Mouse (Mus musculus) inflammation-experienced regulatory T-cells (primary cell): ENCODE measurements around the gene Kcnh2. TPM values are rescaled to one million over a fixed set of nuclear protein-coding genes. Genes with fewer than 3 reads are reported as not detected.

ENCODE experiments used
- polyA plus RNA-seq, 2 experiments: library from polyadenylated mRNA; unstranded; fragments of 100-300 nt; shearing (Covaris generic); gene quantifications; one replicate each; pipeline ENCODE4 v1.2.1; 2017

Gene Kcnh2
- 1 to 10 TPM; 3.7 TPM for polyA plus RNA-seq

GRCm38 (mm10) chr5:24351278-24351677, at the start of gene Kcnh2:
TSS of gene Kcnh2 (minus strand) at chr5:24351604.

GRCm38 (mm10) chr5:24393392-24393997, 42.1 kb upstream of the Kcnh2 start, which contains the start of gene Abcb8:
TSS of gene Abcb8 (plus strand) at chr5:24393663.

GRCm38 (mm10) chr5:24391864-24392263, 40.5 kb upstream of the Kcnh2 start, which contains the start of gene Atg9b:
TSS of gene Atg9b (minus strand) at chr5:24392143.

DNA sequence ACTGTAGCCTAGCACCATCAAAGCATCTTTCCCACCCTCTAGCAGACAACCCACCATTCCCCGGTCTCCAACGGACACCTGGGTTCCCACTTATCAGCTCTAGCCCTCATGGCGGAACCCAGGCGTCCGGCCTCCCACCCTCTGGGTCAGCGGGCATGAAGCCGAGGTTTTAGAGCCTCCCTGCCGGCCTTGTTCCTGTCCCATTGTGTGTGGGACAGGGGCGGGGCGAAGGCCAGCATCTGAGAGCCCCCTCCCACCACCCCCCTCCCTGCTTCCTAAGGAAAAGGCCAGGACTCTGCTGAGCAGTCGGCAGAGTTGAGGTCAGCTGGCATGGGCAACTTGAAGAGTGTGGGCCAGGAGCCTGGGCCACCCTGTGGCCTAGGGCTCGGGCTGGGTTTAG, 13.1 kb upstream of the Kcnh2 start, which contains the start of gene Nos3:
TSS of gene Nos3 (plus strand) at position 303 of the 400 bp plus-strand sequence.

Other genes with a start within 250 kb of the Kcnh2 start
- 10 to 100 TPM in 1 of 2 experiments, 1 to 10 TPM in 1; 7.4 to 15.1 TPM for gene Nupl2, start 186.6 kb downstream of the Kcnh2 start, polyA plus RNA-seq
- gene Nos3, start 13.2 kb upstream of the Kcnh2 start, polyA plus RNA-seq, result under 1 TPM; 0.06 to 0.98 TPM
- 1 to 10 TPM; 1.8 to 5.8 TPM for gene Atg9b, start 40.5 kb upstream of the Kcnh2 start, polyA plus RNA-seq
- 10 to 100 TPM; 20.2 to 25.3 TPM for gene Abcb8, start 42.1 kb upstream of the Kcnh2 start, polyA plus RNA-seq
- gene Asic3, start 61.8 kb upstream of the Kcnh2 start, polyA plus RNA-seq, result 1 to 10 TPM in 1 of 2 experiments, under 1 TPM in 1; 0.19 to 1.3 TPM
- gene Cdk5, start 71.9 kb upstream of the Kcnh2 start, polyA plus RNA-seq, result 100 to 1,000 TPM in 1 of 2 experiments, 10 to 100 TPM in 1; 79.1 to 104 TPM
- 10 to 100 TPM; 30.4 to 38.6 TPM for gene Slc4a2, start 72.2 kb upstream of the Kcnh2 start, polyA plus RNA-seq
- gene Fastk, start 93.7 kb upstream of the Kcnh2 start, polyA plus RNA-seq, result 100 to 1,000 TPM; 113 to 115 TPM
- 10 to 100 TPM; 72.2 to 77.0 TPM for gene Tmub1, start 96.2 kb upstream of the Kcnh2 start, polyA plus RNA-seq
- gene Agap3, start 100.6 kb upstream of the Kcnh2 start, polyA plus RNA-seq, result 10 to 100 TPM; 58.0 to 60.4 TPM
- gene Gbx1, start 175.6 kb upstream of the Kcnh2 start, polyA plus RNA-seq, result under 1 TPM in 1 of 2 experiments, not detected in 1; 0.45 TPM
- not detected for gene Asb10, start 189.4 kb upstream of the Kcnh2 start, polyA plus RNA-seq
- gene 4931409K22Rik, start 205.2 kb upstream of the Kcnh2 start, polyA plus RNA-seq, result 1 to 10 TPM in 1 of 2 experiments, not detected in 1; 1.5 TPM
- 10 to 100 TPM; 76.5 to 90.5 TPM for gene Abcf2, start 225.9 kb upstream of the Kcnh2 start, polyA plus RNA-seq
- 10 to 100 TPM; 26.3 to 27.2 TPM for gene Chpf2, start 235.1 kb upstream of the Kcnh2 start, polyA plus RNA-seq